Mouse (Mus musculus): ENCODE measurements around the gene Naa80.

Gene Naa80

DNA sequence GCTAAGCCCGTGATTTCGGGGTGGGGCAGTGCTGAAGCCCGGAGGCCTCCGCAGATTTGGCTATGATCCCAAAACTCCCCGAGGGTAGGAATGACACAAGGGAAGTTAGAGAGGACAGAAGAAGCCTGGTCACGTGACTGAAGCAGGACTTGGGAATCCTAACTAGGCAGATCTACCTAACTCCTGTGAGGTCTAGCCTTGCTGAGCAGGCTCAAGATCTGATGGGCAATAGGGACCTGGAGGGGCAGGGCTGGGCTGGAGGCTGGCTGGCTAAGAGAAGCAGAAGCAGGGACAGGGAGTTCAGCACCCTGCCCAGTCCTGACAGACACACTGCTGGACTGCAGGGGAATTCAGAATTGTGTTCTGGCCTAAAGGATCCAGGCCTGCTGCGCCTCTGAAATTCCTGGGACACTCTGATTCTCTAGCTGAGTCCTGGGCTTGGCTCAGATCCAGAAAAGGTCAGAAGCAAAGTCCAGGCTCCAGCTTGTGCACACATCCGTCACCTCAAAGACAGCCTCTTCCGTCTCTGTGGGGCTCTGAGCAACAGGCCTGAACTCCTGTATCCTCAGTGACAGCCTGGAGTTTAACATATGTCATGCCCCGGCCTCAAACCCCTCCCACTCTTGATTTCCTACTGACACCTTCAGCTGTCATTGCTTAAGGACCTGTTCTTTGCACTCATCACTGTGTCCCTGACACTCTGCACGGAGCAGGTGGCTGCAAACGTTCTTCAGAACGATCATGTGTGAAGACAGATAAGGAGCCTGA is 40.3 kb downstream of the Naa80 start:
- no peak for DNase-seq (ENCODE audit: low read depth, low spot score)

GRCm38 (mm10) chr9:107619546-107619879 is 40.8 kb downstream of the Naa80 start:
- no peak for DNase-seq (ENCODE audit: low read depth, low spot score)

GRCm38 (mm10) chr9:107620954-107621353 is 42.3 kb downstream of the Naa80 start:
- no peak for DNase-seq (ENCODE audit: low read depth, low spot score)

DNA sequence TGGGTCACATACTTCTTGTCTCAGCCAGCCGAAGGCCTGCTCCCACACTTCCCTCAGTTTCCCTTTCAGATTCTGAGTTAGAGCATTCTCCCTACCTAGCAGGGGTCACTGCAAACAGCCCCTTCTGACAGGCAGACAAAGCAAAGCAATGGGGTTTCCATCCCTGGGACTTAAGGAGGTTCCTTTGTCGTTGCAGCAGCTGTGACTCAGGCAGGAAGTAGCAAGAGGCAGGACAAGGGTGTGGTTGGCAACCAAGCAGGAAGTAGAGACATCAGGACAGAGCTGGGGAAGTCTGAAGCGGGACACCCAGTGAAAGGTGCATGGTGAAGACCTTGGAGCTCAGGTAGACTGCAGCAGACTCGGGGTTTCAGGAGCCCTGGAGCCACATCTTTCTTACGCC is 45.9 kb downstream of the Naa80 start:
- DNase-seq (ENCODE audit: low read depth, low spot score) = no peak

- no peak for DNase-seq (ENCODE audit: low read depth, low spot score)
Observed at GRCm38 (mm10) chr9:107624951-107625350, 46.3 kb downstream of the Naa80 start.

DNA sequence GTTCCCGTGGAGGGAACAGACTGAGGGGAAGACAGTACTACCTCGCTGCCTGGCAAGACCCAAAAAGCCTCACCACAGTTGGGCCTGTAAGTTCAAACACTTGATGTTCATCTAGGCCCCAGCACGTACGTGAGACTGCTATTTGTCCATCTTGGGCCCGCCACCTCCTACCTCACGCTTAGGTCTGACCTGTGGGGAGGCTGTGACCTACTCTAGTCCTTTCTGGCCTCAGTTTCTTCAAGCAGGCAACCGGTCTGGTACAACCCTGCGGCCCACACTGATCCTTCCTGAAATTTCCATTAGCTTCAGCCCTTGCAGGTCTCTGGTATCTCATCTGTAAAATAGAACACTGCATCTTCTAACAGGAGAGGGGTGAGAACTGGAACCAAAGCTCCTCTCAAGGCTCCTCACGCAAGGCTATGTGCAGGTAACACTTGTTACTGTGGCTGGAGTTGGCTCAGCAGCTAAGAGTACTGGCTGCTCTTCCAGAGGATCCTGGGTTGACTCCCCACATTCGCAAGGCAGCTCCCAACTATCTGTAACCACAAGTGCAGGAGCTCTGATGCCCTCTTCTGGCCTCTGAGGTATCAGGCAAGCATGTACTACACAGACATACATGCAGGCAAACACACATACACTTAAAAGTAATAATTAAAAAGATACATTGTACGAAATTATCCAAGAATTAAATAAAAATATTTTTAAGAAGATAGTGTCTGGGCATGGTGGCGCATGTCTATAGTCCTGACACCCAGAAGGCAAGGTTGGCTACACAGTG is 46.9 kb downstream of the Naa80 start:
- DNase-seq (ENCODE audit: low read depth, low spot score) = no peak

GRCm38 (mm10) chr9:107626158-107626843 is 47.6 kb downstream of the Naa80 start:
- no peak for DNase-seq (ENCODE audit: low read depth, low spot score)

- no peak for DNase-seq (ENCODE audit: low read depth, low spot score)
Observed at GRCm38 (mm10) chr9:107626844-107627277, 48.2 kb downstream of the Naa80 start.

GRCm38 (mm10) chr9:107627387-107628255 is 48.9 kb downstream of the Naa80 start:
- no peak for DNase-seq (ENCODE audit: low read depth, low spot score)

DNA sequence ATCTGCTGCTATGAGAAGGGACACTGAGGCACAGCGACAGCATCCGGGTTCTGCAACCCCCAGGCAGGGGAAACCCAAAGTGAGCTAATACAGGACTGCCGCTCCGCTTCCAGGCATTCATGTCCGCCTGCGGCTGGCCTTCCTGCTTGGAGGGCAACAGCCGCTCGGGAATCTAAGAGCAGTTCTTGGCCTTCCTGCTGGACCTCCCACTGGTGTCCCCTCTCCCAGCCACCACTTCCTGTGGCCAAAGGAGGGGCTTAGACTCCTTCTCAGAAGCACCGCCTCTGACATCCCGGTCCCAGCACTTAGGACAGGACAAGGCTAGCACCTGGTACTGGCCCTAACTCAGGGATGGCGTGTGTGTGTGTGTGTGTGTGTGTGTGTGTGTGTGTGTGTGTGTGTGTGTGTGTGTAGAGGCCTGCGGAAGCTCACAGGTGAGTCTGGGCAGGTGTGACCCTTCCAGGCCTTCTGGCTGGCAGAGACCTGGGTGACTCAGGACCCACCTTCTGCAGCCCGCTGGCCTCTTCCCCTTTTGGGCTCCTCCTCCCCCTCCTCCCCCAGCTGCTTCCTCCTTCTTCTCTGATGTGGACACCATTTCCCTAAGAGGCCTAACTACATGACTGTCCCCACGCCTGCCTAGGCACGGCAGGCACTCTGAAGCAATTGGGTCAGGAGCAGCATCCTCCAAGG is 50.2 kb downstream of the Naa80 start:
- no peak for DNase-seq (ENCODE audit: low read depth, low spot score)

DNA sequence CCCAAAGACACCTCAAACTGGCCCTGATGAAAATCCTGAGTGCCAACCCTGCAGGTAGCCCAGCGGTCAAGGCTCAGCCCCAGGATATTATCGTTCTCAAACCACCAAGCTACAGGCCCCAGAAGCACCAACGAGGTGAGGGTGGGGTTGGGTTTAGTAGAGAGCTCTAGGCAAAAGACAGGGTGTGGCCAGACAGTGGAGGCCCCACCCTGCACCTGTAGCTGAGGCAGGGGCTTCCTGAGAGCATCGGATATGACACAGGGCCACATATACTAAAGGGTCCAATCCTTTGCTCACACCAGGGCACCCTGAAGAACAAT is 50.7 kb downstream of the Naa80 start:
- DNase-seq (ENCODE audit: low read depth, low spot score) = no peak

DNA sequence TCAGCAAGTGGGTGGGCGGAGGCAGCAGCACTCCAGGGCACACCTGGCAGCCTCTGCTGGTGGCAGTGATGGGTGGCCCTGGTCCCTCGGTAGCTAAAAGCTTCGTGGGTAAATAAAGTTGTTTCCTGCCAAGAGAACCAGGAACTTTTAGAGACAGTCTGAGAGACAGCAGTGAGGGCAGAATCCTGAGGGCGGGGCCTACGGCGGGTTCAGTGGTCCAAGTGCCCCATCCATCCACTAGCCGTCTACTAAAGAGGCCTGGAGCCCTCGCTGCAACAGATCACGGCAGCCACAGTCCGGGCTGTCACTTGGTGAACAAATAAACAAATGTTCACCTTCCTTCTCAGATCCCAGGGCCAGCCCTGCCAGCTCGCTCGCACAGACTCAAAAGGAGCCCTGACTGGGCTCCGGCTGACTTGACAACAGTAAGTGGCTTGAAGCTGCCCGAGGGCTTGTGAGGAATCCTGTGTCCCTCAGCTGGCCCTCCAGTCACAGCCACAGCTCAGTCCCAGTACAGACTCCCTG is 51.3 kb downstream of the Naa80 start:
- DNase-seq (ENCODE audit: low read depth, low spot score) = no peak

- DNase-seq (ENCODE audit: low read depth, low spot score) = no peak
Observed at GRCm38 (mm10) chr9:107630576-107630975, 51.9 kb downstream of the Naa80 start.

- no peak for DNase-seq (ENCODE audit: low read depth, low spot score)
Observed at GRCm38 (mm10) chr9:107631311-107631826, 52.7 kb downstream of the Naa80 start.

DNA sequence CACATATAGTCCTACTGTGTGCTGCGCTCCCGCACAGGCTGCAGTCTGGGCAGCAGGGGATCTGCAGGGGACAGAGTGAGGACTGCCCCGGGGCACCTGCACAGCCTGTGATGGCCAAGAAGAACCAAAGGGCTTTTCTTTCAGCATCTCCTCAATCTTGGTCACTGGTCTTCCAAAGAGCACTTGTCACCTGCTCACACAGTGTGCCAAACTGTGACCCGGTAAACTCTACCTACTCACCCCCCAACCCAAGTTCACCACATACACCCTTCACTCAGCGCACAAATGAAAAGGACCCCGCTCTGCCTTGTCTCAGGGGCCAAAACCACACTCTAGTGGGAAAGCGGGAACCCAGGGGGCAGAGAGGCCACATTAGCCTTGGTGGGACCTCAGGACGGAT is 53.2 kb downstream of the Naa80 start:
- no peak for DNase-seq (ENCODE audit: low read depth, low spot score)

DNA sequence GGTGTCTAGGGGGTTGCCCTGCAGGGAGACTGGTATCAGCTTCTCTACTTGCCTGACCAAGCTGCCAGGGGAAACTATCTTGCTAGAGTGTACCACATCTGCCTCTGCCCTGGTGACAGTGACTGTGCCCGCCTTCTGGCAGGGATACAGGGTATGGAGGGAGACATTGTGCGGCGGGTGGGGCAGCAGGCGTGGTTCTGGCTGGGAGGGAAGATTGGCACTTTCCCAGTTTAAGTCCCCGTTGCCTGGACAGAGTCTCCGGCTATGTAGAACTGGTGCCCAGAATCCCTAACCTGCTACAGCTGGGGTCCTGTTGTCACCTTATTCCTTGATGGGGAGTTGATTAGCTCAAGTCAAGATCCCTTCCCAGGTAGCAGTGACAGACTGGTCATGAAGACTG is 53.8 kb downstream of the Naa80 start:
- no peak for DNase-seq (ENCODE audit: low read depth, low spot score)

- DNase-seq (ENCODE audit: low read depth, low spot score) = no peak
Observed at GRCm38 (mm10) chr9:107633091-107633660, 54.5 kb downstream of the Naa80 start.

Measured in retina, adult 2 months (tissue).